Mouse (Mus musculus) lung, postnatal 10 days (tissue): Measurements from ENCODE around the gene Rxra.

ENCODE experiments used
- DNase-seq: peaks from one replicate; pipeline ENCODE4 v3.0.0; 2021

Rxra gene

DNA sequence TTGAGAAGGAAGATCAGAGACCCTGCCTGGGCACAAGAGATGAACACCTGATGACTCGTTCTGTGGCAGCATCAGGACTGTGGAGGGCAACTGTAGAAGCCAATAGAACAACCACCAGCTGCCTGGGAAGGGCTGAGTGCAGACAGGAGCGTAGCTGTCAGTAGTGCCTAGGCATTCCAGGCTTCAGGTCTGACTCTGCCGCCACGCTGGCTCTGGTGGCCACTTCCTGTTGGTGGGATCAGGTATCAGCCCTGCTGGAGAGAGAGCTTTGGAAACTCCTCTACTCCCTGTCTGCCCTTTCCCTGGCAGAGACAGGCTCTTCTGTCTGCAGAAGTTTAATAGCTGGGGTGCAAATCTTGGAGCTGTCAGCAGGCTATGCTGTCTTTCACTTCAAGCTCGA is 93.5 kb downstream of the Rxra start:
- no peak for DNase-seq

DNA sequence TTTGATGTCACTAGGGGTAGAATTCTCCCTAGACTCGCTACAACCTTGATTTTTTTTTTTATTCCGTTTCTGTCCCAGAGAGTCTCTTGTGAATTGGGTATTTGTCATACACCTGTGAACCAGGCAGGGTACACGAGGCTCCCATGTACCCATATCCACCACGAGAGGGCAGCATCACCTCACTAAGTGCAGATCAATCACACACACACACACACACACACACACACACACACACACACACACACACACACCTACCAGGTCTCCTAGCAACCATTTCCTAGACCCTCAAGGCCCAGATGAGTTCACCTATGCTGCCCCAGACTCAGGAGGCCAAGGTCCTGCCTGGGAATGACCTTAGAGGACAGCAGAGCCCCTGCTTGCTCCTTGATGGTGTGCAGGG is 94.0 kb downstream of the Rxra start:
- peak; percentile 77 for DNase-seq

DNA sequence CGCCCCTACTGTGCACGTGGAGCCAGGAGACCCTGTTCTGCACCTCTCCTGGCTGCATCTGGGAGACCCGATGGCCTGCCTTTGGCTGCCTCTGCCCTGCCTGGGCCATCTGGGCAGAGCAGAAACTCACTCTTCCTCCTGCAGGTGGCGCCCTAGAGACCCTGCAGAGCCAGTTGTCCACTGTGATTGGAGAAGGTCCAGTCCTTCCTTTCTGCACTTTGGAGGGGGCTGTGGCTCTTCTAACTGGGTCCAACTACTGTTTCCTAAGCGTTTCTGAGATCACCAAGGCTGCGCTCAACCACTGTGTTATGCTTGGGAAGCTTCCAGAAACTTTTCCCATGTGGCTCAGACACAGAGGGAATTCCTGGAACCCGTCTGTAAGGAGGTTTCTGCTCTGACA is 95.7 kb downstream of the Rxra start:
- DNase-seq, result peak; percentile 96

DNA sequence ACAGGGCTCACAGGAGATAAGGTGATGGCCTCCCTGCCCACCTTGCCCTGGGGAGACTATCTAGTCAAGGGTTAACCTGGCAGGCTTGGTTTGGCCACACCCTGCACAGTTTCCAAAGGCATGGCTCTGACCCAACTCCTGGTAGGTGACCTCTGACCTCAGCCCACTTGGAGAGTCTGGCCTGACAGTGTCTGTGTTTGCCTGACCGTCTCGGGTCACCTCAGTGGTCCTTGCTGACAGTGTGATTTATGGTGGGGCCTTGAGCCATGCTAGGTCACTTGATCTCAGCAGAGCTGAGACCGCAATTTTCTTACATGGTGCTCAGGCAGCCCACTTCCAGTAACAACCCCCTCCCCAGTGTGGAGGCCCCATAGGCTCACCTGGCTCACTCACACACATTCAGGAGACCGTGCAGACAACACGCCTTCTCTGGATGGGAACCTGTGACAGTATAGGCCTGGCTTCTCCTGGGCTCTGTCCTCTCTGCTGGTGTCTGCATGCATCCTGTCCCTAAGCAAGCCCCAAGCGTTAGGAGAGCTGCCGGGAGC is 96.7 kb downstream of the Rxra start:
- DNase-seq, result no peak

DNA sequence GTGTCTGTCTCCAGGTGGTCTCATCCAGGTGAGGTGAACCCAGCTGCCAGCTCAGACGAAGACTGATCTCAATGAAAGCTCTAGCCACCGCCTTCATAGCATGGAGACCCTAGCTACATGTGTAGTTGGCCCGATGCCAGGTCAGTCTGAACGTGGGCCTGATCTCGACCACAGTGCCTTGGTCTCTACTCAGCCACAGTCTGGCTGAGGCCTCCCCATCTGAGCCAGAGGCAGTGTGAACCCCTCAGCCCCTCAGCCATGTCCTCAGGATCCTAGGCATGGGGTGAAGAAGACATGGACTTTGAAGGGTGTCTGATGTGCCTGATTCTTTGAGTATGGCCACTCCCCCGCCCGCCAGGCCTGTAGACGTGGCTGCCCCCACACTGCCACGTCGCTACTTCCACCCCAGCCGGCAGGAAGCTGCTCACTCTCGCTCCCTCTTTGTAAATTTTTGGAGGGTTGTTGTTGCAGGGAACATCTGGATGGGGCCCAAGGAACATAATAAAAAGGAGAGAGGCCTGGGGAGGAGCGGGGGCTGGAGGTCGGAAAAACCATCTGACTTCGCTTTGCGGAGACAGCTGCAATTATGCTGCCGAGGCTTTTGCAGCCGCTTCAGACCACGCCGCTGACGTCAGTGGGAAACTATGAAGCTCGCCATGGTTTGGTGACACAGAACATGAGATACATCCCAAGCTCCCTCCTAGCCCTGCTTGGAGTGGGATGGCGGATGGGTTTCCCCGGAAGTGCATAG is 97.9 kb downstream of the Rxra start:
- peak; percentile 92 for DNase-seq

GRCm38 (mm10) chr2:27775006-27775405 is 98.8 kb downstream of the Rxra start:
- no peak for DNase-seq

DNA sequence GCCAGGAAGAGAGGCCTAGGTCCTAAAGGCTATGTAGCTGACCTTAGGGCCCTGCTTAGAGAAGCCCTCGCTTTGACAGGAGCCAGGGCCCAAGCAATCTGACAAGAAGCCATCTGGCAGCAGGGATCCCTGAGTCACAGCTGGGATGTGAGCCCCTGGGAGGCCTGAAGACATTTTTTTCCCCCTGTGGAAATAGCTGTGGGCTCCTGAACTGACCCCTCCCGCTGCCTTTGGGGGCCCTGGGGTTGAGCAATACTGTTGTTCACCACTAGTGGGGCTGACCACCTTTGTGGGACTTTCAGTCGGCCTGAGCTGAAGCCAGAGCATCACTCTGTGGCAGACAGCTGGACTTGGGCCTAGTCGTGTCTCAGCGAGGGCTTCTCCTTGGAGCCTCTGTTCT is 99.4 kb downstream of the Rxra start:
- peak; percentile 77 for DNase-seq

DNA sequence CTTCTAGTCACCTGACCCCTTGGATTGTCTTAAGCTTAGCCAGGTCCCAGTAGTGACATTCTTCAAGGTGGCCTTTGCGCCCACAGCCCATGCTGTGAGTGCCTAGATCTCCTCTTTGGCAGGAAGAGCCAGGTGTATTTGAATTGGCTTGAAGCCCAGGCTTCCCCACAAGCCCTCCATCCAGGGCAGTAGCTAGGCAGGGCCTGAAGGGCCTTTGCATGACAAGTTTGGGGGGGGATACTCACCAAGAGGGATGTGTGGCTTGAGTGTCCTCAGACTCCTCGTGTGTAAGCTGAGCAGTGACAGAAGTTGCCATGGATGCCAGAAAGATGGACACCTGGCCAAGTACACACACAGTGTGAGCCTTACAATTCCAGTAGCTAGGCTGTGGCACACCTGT is 101.5 kb downstream of the Rxra start:
- DNase-seq, result no peak

GRCm38 (mm10) chr2:27778289-27778688 is 102.0 kb downstream of the Rxra start:
- no peak for DNase-seq

- peak; percentile 72 for DNase-seq
These were observed 103.1 kb downstream of the Rxra start for GRCm38 (mm10) chr2:27779291-27779866.

DNA sequence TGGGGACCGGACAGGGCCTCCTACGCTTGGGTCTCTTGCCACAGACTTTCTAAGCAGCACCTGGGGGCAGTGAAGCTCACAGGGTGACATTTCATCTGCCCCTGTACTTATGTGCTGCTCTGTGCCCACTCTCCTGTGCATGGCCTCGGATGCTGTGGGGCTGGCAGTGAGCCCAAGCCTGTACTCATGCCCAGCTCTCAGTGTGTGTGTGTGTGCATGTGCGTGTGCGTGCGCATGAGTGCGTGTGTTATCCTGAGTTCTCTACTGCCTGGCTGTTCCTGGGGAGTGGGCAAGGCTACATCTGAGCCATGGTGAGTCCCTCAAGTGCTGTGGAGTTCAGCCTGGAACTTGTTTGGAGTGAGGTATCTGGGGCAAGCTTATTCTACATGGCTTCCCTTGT is 103.9 kb downstream of the Rxra start:
- DNase-seq, result no peak

DNA sequence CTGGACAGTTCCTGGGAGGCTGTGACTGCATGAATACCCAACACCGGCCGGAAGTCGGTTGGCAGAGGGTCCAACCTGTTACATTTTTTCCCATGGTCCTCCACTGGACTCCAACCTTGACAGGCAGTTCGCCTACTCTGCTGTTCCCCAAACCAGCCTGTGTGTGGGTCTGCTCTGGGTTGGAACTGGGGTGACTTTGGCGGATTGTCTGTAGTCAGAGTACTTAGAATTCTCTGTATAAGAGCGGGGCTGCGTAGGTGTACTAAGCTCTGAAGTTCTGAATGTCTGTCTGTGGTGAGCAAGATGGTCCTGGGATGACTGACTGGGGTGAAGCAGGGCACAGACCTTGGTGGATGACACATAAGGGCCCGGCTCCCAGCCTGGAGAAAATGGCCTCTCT is 109.1 kb downstream of the Rxra start:
- DNase-seq, result no peak

- peak; percentile 52 for DNase-seq
These were observed 109.8 kb downstream of the Rxra start for GRCm38 (mm10) chr2:27785973-27786417.

DNA sequence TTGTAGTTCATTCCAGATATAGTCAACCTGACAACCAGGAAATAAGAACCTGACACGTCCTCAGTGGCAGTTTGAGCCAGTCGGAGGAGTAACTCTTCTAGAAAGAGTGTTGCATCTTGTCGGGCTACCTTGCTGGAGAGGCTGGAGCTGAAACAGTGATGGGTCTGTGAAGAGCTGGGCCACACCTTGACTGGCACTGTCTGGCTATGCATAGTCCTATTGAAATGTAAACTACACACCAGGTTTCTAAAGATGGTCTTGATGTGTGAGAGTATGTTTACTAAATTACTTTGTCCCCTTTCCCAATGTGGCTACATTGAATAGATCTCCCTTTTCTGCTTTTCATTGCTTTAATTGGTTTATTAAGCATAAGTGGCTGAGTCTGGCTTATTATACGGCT is 115.3 kb downstream of the Rxra start:
- DNase-seq, result no peak

GRCm38 (mm10) chr2:27799018-27799417 is 122.8 kb downstream of the Rxra start:
- DNase-seq, result peak; percentile 72

- DNase-seq, result no peak
These were observed 124.8 kb downstream of the Rxra start for GRCm38 (mm10) chr2:27801041-27801440.

DNA sequence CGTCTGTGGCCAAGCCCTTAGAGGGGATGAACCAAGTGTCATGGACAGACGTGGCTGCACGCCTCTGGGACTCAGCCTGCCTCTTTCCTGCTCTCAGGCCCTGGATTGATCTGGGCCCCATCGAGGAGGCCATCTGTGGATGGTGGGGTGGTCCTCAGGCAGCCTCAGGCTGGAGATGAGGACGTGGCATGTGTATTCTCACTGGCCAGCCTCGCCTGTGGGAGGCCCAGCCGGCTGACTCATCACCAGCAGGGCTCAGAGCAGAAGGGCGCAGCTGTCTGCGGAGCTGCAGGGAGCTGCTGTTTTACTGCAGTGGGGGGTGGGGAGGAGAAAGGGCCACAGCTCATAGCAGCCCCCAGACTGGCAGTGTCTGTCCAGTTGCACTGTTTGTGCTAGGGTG is 126.3 kb downstream of the Rxra start:
- DNase-seq, result peak; percentile 77

- no peak for DNase-seq
These were observed 130.5 kb downstream of the Rxra start for GRCm38 (mm10) chr2:27806691-27807090.

GRCm38 (mm10) chr2:27807684-27808083 is 131.4 kb downstream of the Rxra start:
- no peak for DNase-seq

GRCm38 (mm10) chr2:27809897-27810296 is 133.7 kb downstream of the Rxra start:
- DNase-seq, result no peak
